20 mouse cellular contexts compared by ENCODE assay signal in genomic region chr9:32204450-32204990, GRCm38 (mm10).
"Had no signal": no experiment of that assay in that cellular context is flagged by ENCODE, and none has a peak within 500 bp of the region (broad histone marks: within the 10 kb centered on the region; RNA-seq: fewer than 3 reads in every experiment).

No protein-coding gene starts in this region.

- H3K9ac ChIP-seq: kidney, embryonic 15.5 days; limb, embryonic 12.5 days; limb, embryonic 15.5 days; liver, embryonic 14.5 days; liver, postnatal 0 days; lung, embryonic 14.5 days; midbrain, embryonic 13.5 days; neural tube, embryonic 13.5 days had no signal

- H3K27ac ChIP-seq: kidney, embryonic 15.5 days; limb, embryonic 12.5 days; limb, embryonic 15.5 days; liver, embryonic 14.5 days; midbrain, embryonic 10.5 days; midbrain, embryonic 13.5 days; neural tube, embryonic 13.5 days had no signal

- DNase-seq: kidney, adult 8-10 months; kidney, postnatal 10 days; kidney, postnatal 36 days; left cerebral cortex, postnatal 4 days; liver, postnatal 0 days; lung, embryonic 14.5 days; lung, postnatal 10 days; lung, postnatal 36 days; thymus, adult 18-20 months; thymus, postnatal 4 days had no signal

- H3K4me3 ChIP-seq: kidney, embryonic 15.5 days; limb, embryonic 12.5 days; limb, embryonic 15.5 days; megakaryocyte, embryonic 14.5 days; midbrain, embryonic 10.5 days; midbrain, embryonic 13.5 days; myocyte; neural tube, embryonic 13.5 days had no signal

- ATAC-seq: liver, postnatal 0 days; midbrain, embryonic 13.5 days; midbrain, embryonic 16.5 days had no signal

- H3K9me3 ChIP-seq: kidney, embryonic 15.5 days; limb, embryonic 12.5 days; limb, embryonic 15.5 days; megakaryocyte, embryonic 14.5 days; midbrain, embryonic 10.5 days; midbrain, embryonic 13.5 days; neural tube, embryonic 13.5 days had no signal

- H3K4me1 ChIP-seq: kidney, embryonic 15.5 days; limb, embryonic 12.5 days; limb, embryonic 15.5 days; midbrain, embryonic 13.5 days; neural tube, embryonic 13.5 days had no signal

- H3K36me3 ChIP-seq: kidney, embryonic 15.5 days; midbrain, embryonic 13.5 days had no signal
